Mouse (Mus musculus) lung, adult 2 months (tissue): ENCODE measurements around the gene B3gntl1.

ENCODE experiments used
- CTCF ChIP-seq: fragments of 200-500 bp; IDR thresholded peaks from 2 replicates; pipeline ENCODE4 v1.5.1; 2011; ENCODE audit warnings: mild to moderate bottlenecking, low read length, control low read depth; ENCODE audit not compliant: insufficient read depth
- POLR2A ChIP-seq: fragments of 200-500 bp; IDR thresholded peaks from 2 replicates; pipeline ENCODE4 v1.6.1; 2011; ENCODE audit warnings: low read depth, mild to moderate bottlenecking, control low read depth, low read length, borderline replicate concordance; ENCODE audit errors: extremely low read depth

GRCm38 (mm10) chr11:121649900-121650299, 23.1 kb downstream of the B3gntl1 start:
- TF ChIP-seq CTCF: no peak
- no peak for TF ChIP-seq POLR2A
